Mouse (Mus musculus) liver, embryonic 13.5 days (tissue): Measurements from ENCODE around the gene Fibp. TPM values are rescaled to one million over a fixed set of nuclear protein-coding genes. Genes with fewer than 3 reads are reported as not detected.

Experiments
- ATAC-seq: fragments of 200-750 bp; cut with Nextera tagmentation; 2 replicates; pipeline ENCODE4 v1.8.0; 2017; ENCODE audit warnings: low read depth, mild to moderate bottlenecking, moderate number of reproducible peaks, moderate library complexity
- DNase-seq: peaks from one replicate; pipeline ENCODE4 v3.0.0; 2022
- H3K27ac ChIP-seq: fragments of 300-500 bp; sonication (generic); 2 replicates; pipeline ENCODE4 v1.5.1; 2015; ENCODE audit warnings: moderate library complexity, mild to moderate bottlenecking, inconsistent platforms
- H3K27me3 ChIP-seq: fragments of 300-500 bp; sonication (generic); 2 replicates; pipeline ENCODE4 v1.6.1; 2015; ENCODE audit warnings: mild to moderate bottlenecking, inconsistent platforms
- H3K36me3 ChIP-seq: fragments of 300-500 bp; sonication (generic); 2 replicates; pipeline ENCODE4 v1.6.1; 2015; ENCODE audit warnings: mild to moderate bottlenecking, inconsistent platforms
- H3K4me1 ChIP-seq: fragments of 300-500 bp; sonication (generic); replicated peaks from 2 replicates; pipeline ENCODE4 v1.6.1; 2015; ENCODE audit warnings: inconsistent platforms
- H3K4me2 ChIP-seq: fragments of 300-500 bp; sonication (generic); 2 replicates; pipeline ENCODE4 v1.6.1; 2015; ENCODE audit warnings: inconsistent platforms, mild to moderate bottlenecking, moderate library complexity
- H3K4me3 ChIP-seq: fragments of 300-500 bp; sonication (generic); replicated peaks from 2 replicates; pipeline ENCODE4 v1.5.1; 2015; ENCODE audit warnings: mild to moderate bottlenecking, inconsistent platforms
- H3K9ac ChIP-seq: fragments of 300-500 bp; sonication (generic); 2 replicates; pipeline ENCODE4 v1.6.1; 2015; ENCODE audit warnings: mild to moderate bottlenecking, inconsistent platforms
- H3K9me3 ChIP-seq: fragments of 300-500 bp; sonication (generic); replicated peaks from 2 replicates; pipeline ENCODE4 v1.6.1; 2016; ENCODE audit warnings: inconsistent platforms
- WGBS: fragments of 180-500 bp; shearing (Covaris S2); methylation state at CpG from one replicate; pipeline ENCODE4 v1.1.7; 2015; ENCODE audit not compliant: insufficient replicate concordance; 5-methylcytosine and 5-hydroxymethylcytosine counted together
- polyA plus RNA-seq: library from polyadenylated mRNA; unstranded; fragments of >200 nt; fragmentation: Nextera tagmentation; extraction: Ambion mirVana; gene quantifications from 2 replicates; pipeline ENCODE4 v1.2.1, GENCODE M21; 2015

Gene Fibp
- polyA plus RNA-seq, 1 experiment from 2014 or later = 34.0 TPM

DNA sequence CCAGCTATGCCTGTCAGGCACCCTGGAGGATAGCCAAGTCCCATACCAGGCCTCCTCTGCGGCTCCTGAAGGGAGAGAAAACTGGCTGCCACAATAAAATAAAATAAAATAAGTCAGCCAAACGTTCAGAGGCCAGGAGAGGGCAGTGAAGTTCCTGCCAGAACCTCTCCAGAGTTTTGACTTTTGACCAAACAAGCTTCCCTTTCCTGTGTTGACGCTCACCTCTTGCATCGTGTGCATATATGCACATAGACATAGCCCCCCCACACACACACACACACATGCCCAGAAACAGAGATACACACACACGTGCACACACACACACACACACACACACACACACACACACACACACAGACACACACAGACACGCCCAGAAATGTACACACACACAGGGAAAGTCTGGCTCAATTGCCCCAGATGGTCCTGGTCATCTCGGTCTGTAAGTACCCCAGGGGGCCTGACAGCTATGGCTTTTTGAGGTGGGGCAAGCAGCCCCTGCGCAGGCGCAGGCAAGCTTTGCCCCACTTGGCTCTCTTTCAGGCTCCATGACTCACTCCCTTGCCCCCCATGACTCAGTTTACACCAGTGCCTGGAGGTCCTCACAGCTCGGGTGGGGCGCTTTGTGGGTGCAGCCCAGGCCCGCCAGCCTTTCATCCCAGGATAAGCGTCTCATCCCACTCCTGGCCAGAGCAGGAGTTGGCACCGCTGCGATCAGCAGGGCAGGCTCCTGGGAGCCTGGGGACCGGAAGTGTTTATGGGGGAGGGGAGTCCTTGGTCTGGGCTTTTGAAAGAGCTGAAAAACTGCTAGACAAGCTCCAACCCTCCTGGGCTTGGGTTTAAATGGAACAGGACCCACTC lies 27.2 kb upstream of the Fibp start:
- H3K9me3 ChIP-seq = no peaks in the 10 kb centered on the region
- peaks cover 20% of the 10 kb centered on the region for H3K4me1 ChIP-seq
- H3K4me3 ChIP-seq = peak overlapping the region; percentile 51
- no peaks in the 10 kb centered on the region for H3K36me3 ChIP-seq
- H3K27me3 ChIP-seq = no peaks in the 10 kb centered on the region; the same call in 1 of the 2 replicates
- H3K27ac ChIP-seq = peak overlapping the region; percentile 60
- 5% methylated on average over 16 of the region's 16 CpGs for WGBS
- ATAC-seq = peak; percentile 60
- DNase-seq = no peak
- H3K9ac ChIP-seq = peak overlapping the region; percentile 60
- H3K4me2 ChIP-seq = peak overlapping the region; percentile 79

DNA sequence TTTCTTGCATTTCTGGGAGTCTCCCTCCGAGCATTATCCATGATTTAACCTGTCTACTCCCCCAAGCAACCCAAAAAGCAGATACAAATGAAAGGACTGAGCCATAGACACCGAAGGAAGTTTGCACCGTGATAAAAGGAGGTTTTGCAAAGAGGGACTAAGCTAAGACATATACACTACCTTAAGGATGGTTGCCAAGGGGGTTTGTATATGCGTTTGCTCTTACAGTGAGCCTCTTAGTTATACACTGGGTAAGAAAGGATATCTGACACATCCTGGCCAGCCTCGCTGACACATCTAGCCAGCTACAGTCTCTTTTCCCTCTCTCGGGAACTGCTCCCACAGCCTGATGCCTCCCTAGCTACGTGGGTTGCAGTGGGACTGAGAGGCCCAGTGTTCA lies 26.5 kb upstream of the Fibp start:
- Histone ChIP-seq H3K27ac (peak overlapping the region; percentile 60; the same call in 1 of the 2 replicates), H3K4me2 (peak overlapping the region; percentile 79), H3K36me3 (no peaks in the 10 kb centered on the region), H3K27me3 (no peaks in the 10 kb centered on the region; the same call in 1 of the 2 replicates), H3K4me1 (peaks cover 20% of the 10 kb centered on the region), H3K4me3 (no peak overlapping the region), H3K9ac (peak overlapping the region; percentile 60; the same call in 1 of the 2 replicates), H3K9me3 (no peaks in the 10 kb centered on the region)
- 52% methylated on average over 7 of the region's 7 CpGs for WGBS
- no peak for ATAC-seq
- DNase-seq = no peak

DNA sequence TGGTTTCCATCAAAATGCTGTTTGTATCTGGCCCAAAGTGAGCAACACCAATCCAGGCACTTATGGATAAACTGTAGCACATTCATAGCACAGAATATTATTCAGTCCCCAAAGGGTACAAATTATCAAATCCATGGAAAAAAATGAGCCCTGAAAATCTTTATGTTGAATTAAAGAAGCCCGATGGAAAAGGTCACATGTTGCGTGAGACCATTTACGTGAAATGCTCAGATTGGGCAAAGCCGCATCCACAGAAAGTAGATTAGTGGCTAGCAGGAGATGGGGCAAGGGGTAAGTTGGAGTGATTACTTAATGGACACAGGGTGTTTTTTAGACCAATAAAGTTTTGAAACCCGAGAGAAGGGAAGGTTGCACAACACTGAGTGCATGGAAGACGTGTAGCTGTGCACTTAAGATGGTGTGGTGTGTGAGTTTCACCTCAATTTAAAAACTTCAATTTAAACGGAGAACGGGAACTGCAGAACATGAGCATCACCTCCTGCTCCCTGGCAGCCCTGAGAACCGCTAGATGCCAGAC lies 16.0 kb upstream of the Fibp start:
- 57% methylated on average over 9 of the region's 9 CpGs for WGBS
- peaks cover 59% of the 10 kb centered on the region for H3K27me3 ChIP-seq
- H3K4me3 ChIP-seq = no peak overlapping the region
- peaks cover 5% of the 10 kb centered on the region for H3K9me3 ChIP-seq
- ATAC-seq = no peak
- H3K36me3 ChIP-seq = no peaks in the 10 kb centered on the region
- no peak overlapping the region for H3K27ac ChIP-seq
- H3K4me2 ChIP-seq = no peak overlapping the region
- H3K9ac ChIP-seq = no peak overlapping the region
- DNase-seq = no peak
- H3K4me1 ChIP-seq = peaks cover 22% of the 10 kb centered on the region

DNA sequence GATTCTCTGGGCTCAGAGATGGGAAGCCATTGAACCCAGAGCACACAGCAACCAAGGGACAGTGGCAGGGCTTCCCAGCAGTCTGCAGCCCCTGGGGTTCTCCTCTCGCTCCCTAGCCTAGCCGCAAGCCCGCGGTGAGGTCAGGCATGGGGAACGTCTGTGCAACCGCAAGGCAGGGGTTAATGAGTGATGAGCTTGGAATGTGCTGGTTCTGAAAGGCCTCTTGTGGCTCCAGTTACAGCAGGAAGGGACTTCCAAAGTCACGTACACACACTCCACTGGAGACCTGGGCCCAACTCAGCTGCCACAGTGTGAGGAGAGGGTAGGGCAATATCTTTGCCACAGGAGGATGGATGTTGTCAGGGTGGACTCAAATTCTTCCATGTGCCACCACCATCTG lies 15.5 kb upstream of the Fibp start:
- H3K27ac ChIP-seq = no peak overlapping the region
- DNase-seq = no peak
- peaks cover 64% of the 10 kb centered on the region for H3K27me3 ChIP-seq
- peaks cover 5% of the 10 kb centered on the region for H3K9me3 ChIP-seq
- no peak overlapping the region for H3K9ac ChIP-seq
- ATAC-seq = no peak
- H3K4me2 ChIP-seq = no peak overlapping the region
- no peak overlapping the region for H3K4me3 ChIP-seq
- WGBS = 40% methylated on average over 7 of the region's 7 CpGs
- no peaks in the 10 kb centered on the region for H3K36me3 ChIP-seq
- peaks cover 22% of the 10 kb centered on the region for H3K4me1 ChIP-seq

DNA sequence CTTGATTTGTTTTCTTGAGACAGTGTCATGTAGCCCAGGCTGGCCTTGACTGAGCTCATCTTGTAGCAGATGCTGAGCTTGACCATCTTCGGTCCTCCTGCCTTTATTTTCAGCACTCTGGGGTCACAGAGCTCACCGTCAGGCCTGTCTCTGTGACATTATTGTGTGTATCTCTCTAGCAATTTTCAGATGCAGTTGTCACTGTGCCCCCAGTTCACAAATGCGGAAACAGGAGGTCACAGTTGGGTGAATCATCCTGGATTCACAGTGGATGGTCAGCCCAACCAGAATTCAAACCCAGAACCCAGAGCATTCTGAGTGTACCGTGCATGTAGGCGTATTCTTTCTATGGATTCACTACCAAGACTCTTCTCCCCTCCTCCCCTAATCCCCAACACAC lies 14.7 kb upstream of the Fibp start:
- no peak overlapping the region for H3K4me2 ChIP-seq
- peaks cover 71% of the 10 kb centered on the region for H3K27me3 ChIP-seq
- DNase-seq (no peak), ATAC-seq (no peak)
- no peak overlapping the region for H3K9ac ChIP-seq
- H3K4me1 ChIP-seq = peaks cover 22% of the 10 kb centered on the region
- no peaks in the 10 kb centered on the region for H3K36me3 ChIP-seq
- 80% methylated on average over 5 of the region's 5 CpGs for WGBS
- H3K27ac ChIP-seq = no peak overlapping the region
- no peaks in the 10 kb centered on the region for H3K9me3 ChIP-seq
- H3K4me3 ChIP-seq = no peak overlapping the region

DNA sequence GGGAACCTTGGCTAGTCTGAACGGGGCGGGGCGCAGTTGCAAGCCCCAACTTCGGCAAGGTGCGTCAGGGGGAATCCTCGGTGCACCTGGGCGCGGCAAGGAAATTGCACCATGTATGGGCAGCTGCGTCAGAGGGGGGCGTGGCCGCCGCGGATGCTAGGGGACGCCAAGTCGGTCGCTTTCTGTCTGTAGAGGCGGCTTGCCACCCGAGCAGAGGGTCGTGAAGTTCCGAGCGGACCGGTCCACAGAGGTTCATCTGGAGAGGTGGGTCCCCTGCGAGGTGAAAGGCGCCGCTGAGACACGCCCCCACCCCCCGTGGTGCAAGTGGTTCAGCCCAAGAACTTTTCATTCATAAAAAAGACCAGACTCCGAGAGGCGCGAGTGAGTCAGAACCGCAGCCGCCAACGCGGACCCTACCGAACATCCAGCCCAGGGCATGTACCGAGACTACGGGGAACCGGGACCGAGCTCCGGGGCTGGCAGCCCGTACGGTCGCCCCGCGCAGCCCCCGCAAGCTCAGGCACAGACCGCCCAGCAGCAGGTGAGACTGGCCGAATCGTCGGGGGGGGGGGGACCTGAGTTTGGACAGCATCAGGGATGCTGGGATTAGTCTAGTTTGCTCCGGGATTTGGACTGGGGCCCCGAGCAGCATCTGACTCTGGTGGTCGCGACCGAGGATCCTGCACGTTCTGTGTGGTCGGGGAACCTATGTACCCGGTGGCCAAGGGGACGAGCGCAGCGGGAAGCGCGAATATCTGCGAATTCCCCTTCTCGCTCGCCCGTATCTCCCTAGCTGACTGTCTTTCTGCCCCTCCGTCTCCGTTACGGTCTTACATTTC lies 12.7 kb upstream of the Fibp start, which contains the start of gene Fosl1:
Gene Fosl1, plus strand, starts transcription at position 33 of the 839 bp plus-strand sequence.
- no peak within 1 kb of the TSS for H3K27ac ChIP-seq
- ATAC-seq (peak; percentile 57), DNase-seq (peak; percentile 60)
- peak within 1 kb of the TSS; percentile 64 for H3K4me3 ChIP-seq
- H3K4me2 ChIP-seq = peak within 1 kb of the TSS; percentile 87
- H3K9ac ChIP-seq = peak within 1 kb of the TSS; percentile 49
- peaks cover 71% of the 10 kb centered on the region for H3K27me3 ChIP-seq
- WGBS = 1% methylated on average over 70 of the region's 70 CpGs
- no peaks in the 10 kb centered on the region for H3K9me3 ChIP-seq
- peaks cover 22% of the 10 kb centered on the region for H3K4me1 ChIP-seq
- H3K36me3 ChIP-seq = no peaks in the 10 kb centered on the region

DNA sequence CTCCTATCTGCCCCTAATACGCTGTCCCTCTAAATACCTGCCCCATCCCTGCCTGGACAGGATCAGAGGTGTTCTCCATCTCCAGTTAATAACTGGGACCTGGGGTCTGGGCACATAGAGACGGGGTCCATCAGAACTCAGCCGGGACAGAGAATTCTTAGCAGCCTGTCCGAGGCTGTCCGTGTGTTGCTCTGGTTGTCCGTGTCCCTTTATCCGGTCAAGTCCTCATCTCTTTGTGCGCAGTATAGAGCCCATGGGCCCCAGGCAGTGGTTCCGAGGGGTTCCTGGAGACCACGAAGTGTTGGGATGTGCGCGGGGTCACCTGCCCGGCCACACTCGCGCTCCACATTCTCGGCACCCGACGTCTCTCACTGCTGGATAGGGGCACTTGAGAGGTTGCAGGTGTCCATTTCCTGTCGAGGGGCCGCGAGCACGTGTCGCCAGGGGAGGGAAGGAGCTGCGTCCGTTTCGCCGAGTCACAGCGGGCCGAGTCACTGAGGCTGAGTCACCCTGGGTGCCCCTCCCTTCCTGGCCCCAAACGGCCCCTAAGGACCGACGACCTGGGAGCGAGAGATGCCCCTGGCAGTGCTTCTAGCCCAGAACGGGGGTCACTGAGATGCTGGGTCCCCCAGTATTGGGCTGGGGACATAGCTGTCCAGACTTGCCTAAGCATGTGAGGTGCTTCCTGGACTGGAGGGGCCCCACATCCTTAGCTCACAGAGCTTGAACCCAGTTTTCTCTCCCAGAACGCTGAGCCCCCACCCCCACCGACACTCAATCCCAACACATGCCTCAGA lies 11.9 kb upstream of the Fibp start:
- peak overlapping the region; percentile 49; the same call in 1 of the 2 replicates for H3K9ac ChIP-seq

DNA sequence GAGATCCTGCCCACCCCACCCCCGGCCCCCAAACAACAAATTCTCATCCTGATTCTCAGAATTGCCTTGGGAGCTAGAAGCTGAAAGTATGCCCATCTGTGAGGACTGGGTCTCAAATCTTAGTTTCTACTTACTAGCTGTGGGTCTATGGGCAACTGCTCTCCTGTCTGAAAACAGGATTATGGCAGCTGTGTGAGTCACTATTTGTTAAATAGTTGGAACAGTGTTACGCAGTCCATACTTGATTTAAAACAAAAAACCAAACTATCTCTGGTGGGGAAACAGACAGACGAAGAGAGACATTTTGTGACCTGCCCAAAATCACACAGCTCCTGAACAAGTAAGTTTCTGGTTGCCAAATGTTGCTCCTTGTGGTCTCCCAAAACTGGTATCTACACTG lies 10.7 kb upstream of the Fibp start:
- no peak overlapping the region for H3K4me2 ChIP-seq
- no peak overlapping the region for H3K27ac ChIP-seq
- peaks cover 24% of the 10 kb centered on the region for H3K4me1 ChIP-seq
- no peaks in the 10 kb centered on the region for H3K9me3 ChIP-seq
- DNase-seq (no peak), ATAC-seq (no peak)
- no peak overlapping the region for H3K4me3 ChIP-seq
- H3K9ac ChIP-seq = no peak overlapping the region
- WGBS = 68% methylated on average over 3 of the region's 3 CpGs
- H3K36me3 ChIP-seq = 0 out of 2 replicates have a peak, but pooled peaks cover 2% of the 10 kb centered on the region
- peaks cover 60% of the 10 kb centered on the region for H3K27me3 ChIP-seq

More for the DNA sequence above, 11.9 kb upstream of the Fibp start:
- peak overlapping the region; percentile 64 for H3K4me3 ChIP-seq
- ATAC-seq (peak; percentile 73), DNase-seq (peak; percentile 65)
- H3K27me3 ChIP-seq = peaks cover 71% of the 10 kb centered on the region
- peak overlapping the region; percentile 87 for H3K4me2 ChIP-seq
- H3K27ac ChIP-seq = no peak overlapping the region
- WGBS = 6% methylated on average over 36 of the region's 36 CpGs
- H3K36me3 ChIP-seq = no peaks in the 10 kb centered on the region
- no peaks in the 10 kb centered on the region for H3K9me3 ChIP-seq
- peaks cover 22% of the 10 kb centered on the region for H3K4me1 ChIP-seq

DNA sequence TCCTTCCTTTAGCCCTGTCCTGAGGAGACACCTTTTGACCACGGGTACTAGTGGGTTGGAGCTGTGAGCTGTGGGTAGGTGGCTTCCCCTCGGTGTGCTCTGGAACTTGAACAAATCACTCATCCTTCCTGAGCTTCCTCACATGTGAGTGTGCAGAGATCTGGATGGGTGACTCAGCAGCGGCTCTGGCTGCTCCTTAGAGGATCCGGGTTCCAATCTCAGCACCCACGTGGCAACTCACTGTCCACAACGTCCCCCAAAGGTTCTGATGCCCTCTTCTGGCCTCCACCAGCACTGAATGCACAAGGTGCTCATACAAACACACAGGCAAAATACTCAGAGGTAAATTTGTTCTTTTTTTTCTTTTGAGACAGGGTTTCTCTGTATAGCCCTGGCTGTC lies 8.6 kb upstream of the Fibp start:
- ATAC-seq (no peak), DNase-seq (no peak)
- 0 out of 2 replicates have a peak, but pooled peaks cover 2% of the 10 kb centered on the region for H3K36me3 ChIP-seq
- 60% methylated on average over 6 of the region's 6 CpGs for WGBS
- H3K4me1 ChIP-seq = peaks cover 45% of the 10 kb centered on the region
- H3K27me3 ChIP-seq = peaks cover 46% of the 10 kb centered on the region
- H3K9me3 ChIP-seq = no peaks in the 10 kb centered on the region
- no peak overlapping the region for H3K9ac ChIP-seq
- H3K27ac ChIP-seq = no peak overlapping the region
- no peak overlapping the region for H3K4me2 ChIP-seq
- no peak overlapping the region for H3K4me3 ChIP-seq

DNA sequence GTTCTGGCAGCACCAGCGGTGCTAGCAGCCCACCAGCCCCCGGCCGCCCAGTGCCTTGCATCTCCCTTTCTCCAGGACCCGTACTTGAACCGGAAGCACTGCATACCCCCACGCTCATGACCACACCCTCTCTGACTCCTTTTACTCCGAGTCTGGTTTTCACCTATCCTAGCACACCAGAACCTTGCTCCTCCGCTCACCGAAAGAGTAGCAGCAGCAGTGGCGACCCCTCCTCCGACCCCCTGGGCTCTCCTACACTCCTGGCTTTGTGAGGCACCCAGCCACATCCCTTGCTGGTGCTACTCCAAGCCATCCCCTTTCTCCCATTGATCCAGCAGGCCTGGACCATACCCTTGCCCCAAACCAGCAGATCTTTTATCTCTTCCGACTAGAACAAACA lies 5.4 kb upstream of the Fibp start:
- Histone ChIP-seq H3K27me3 (peaks cover 13% of the 10 kb centered on the region), H3K9me3 (no peaks in the 10 kb centered on the region), H3K36me3 (0 out of 2 replicates have a peak, but pooled peaks cover 2% of the 10 kb centered on the region), H3K9ac (no peak overlapping the region), H3K4me3 (no peak overlapping the region), H3K4me2 (peak overlapping the region; percentile 99), H3K4me1 (peaks cover 49% of the 10 kb centered on the region), H3K27ac (no peak overlapping the region)
- no peak for ATAC-seq
- DNase-seq = no peak
- WGBS = 69% methylated on average over 12 of the region's 12 CpGs
